Mouse (Mus musculus) layer of hippocampus, adult 6 months (tissue): ENCODE results near the gene Dach1. TPM values are rescaled to one million over a fixed set of nuclear protein-coding genes. Genes with fewer than 3 reads are reported as not detected.

Experiments used
- long read RNA-seq, 2 experiments: library from polyadenylated mRNA; unstranded; transcript quantifications; one replicate each; pipeline ENCODE4 v2.0.0; 2019 to 2020
- polyA plus RNA-seq: library from polyadenylated mRNA; unstranded; fragments of <200 nt; fragmentation: Nextera tagmentation; gene quantifications from 2 replicates; pipeline ENCODE4 v1.2.3, GENCODE M21; 2021

The Dach1 gene
- 0.92 and 1.3 TPM in 2 replicates for polyA plus RNA-seq
- long read RNA-seq, experiment 1, partial matches to known transcripts = 1 of 3 reads
- long read RNA-seq, experiment 1, other reads (novel, unspliced or antisense) = 2 of 3 reads
- long read RNA-seq, experiment 2, full-length matches to known transcripts = 1 of 1 reads
- long read RNA-seq, experiment 2, partial matches to known transcripts = 0 of 1 reads
- long read RNA-seq, experiment 2, other reads (novel, unspliced or antisense) = 0 of 1 reads

DNA sequence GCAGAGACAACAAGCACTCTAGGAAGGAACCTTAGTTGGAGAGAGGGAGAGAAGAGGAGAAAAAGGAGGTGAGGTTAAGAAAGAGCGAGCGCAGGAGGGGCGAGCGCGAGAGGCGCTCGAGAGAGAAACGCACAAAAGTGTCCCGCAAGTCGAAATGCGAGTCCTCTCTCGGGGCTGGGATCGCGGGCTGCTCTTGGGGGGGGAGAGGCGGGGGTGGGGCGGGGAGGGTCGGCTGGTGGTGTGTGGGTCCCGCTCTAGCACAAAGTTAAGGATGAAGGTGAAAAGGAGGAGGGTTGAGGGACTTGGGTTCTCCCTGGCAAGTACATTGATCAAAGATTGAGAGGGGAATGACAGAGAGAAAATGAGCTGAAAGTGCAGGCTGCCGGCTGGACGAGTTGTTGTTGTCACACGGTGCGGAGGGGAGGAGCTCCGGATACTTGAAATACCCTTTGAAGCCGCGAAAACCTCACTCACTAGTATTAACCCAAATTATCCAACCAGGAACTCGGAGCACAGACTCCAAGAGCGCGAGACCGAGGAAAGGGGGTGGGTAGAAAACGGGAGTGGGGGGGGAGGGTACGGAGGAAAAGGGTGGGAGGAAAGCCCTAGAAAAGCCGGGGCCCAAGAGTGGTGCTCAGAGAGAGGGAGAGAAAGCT lies at the start of gene Dach1:
Dach1 (minus strand) TSS at position 345 of the 656 bp plus-strand sequence.

